Mouse (Mus musculus) liver, embryonic 12.5 days (tissue): Measurements from ENCODE around the gene Tlx2. TPM values are rescaled to one million over a fixed set of nuclear protein-coding genes. Genes with fewer than 3 reads are reported as not detected.
A peak's percentile ranks its signal among the peaks of the same experiment; 100 is the strongest.

ENCODE experiments used
- ATAC-seq: fragments of 200-750 bp; cut with Nextera tagmentation; 2 replicates; pipeline ENCODE4 v1.8.0; 2017; ENCODE audit warnings: moderate number of reproducible peaks, mild to moderate bottlenecking, moderate library complexity
- H3K27ac ChIP-seq: fragments of 300-500 bp; sonication (generic); 2 replicates; pipeline ENCODE4 v1.5.1; 2016; ENCODE audit warnings: mild to moderate bottlenecking
- H3K27me3 ChIP-seq: fragments of 300-500 bp; sonication (generic); replicated peaks from 2 replicates; pipeline ENCODE4 v1.6.1; 2016; ENCODE audit warnings: mild to moderate bottlenecking, moderate library complexity
- H3K36me3 ChIP-seq: fragments of 300-500 bp; sonication (generic); 2 replicates; pipeline ENCODE4 v1.6.1; 2016; ENCODE audit warnings: mild to moderate bottlenecking, moderate library complexity
- H3K4me1 ChIP-seq: fragments of 300-500 bp; sonication (generic); 2 replicates; pipeline ENCODE4 v1.6.1; 2016
- H3K4me2 ChIP-seq: fragments of 300-500 bp; sonication (generic); 2 replicates; pipeline ENCODE4 v1.6.1; 2016; ENCODE audit warnings: mild to moderate bottlenecking, moderate library complexity
- H3K4me3 ChIP-seq: fragments of 300-500 bp; sonication (generic); 2 replicates; pipeline ENCODE4 v1.5.1; 2016; ENCODE audit warnings: mild to moderate bottlenecking, moderate library complexity
- H3K9ac ChIP-seq: fragments of 300-500 bp; sonication (generic); 2 replicates; pipeline ENCODE4 v1.6.1; 2016; ENCODE audit warnings: mild to moderate bottlenecking, moderate library complexity
- H3K9me3 ChIP-seq: fragments of 300-500 bp; sonication (generic); replicated peaks from 2 replicates; pipeline ENCODE4 v1.6.1; 2016; ENCODE audit warnings: mild to moderate bottlenecking, moderate library complexity
- WGBS: fragments of 180-500 bp; shearing (Covaris S2); methylation state at CpG from one replicate; pipeline ENCODE4 v1.1.7; 2016; ENCODE audit not compliant: insufficient replicate concordance; 5-methylcytosine and 5-hydroxymethylcytosine counted together
- polyA plus RNA-seq: library from polyadenylated mRNA; unstranded; fragments of >200 nt; fragmentation: Nextera tagmentation; extraction: Ambion mirVana; gene quantifications from 2 replicates; pipeline ENCODE4 v1.2.1, GENCODE M21; 2016

Tlx2 gene
- polyA plus RNA-seq, 1 experiment from 2014 or later = 0.42 TPM

- no peak for ATAC-seq
- H3K9ac ChIP-seq = no peak overlapping the region
- WGBS = 3% methylated on average over 47 of the region's 47 CpGs
These were observed 17.3 kb upstream of the Tlx2 start for GRCm38 (mm10) chr6:83087205-83087925.

GRCm38 (mm10) chr6:83086121-83087035 is 16.3 kb upstream of the Tlx2 start, which contains the start of gene Lbx2:
Gene Lbx2, plus strand, starts transcription at chr6:83086367.
- H3K9me3 ChIP-seq = no peaks in the 10 kb centered on the region
- WGBS = 2% methylated on average over 35 of the region's 42 CpGs
- H3K27me3 ChIP-seq = peaks cover 95% of the 10 kb centered on the region
- 0 out of 2 replicates have a peak, but pooled peaks have one; percentile 30 for ATAC-seq
- no peak within 1 kb of the TSS for H3K27ac ChIP-seq
- peaks cover 12% of the 10 kb centered on the region for H3K36me3 ChIP-seq
- H3K4me2 ChIP-seq = peak within 1 kb of the TSS; percentile 56
- no peak within 1 kb of the TSS for H3K9ac ChIP-seq
- peak within 1 kb of the TSS; percentile 29 for H3K4me3 ChIP-seq
- H3K4me1 ChIP-seq = peaks cover 15% of the 10 kb centered on the region; the same call in 1 of the 2 replicates

More at GRCm38 (mm10) chr6:83087205-83087925, 17.3 kb upstream of the Tlx2 start:
- peaks cover 98% of the 10 kb centered on the region for H3K27me3 ChIP-seq
- H3K4me2 ChIP-seq = peak overlapping the region; percentile 56
- H3K27ac ChIP-seq = no peak overlapping the region
- peaks cover 4% of the 10 kb centered on the region for H3K36me3 ChIP-seq
- H3K9me3 ChIP-seq = no peaks in the 10 kb centered on the region
- peaks cover 15% of the 10 kb centered on the region; the same call in 1 of the 2 replicates for H3K4me1 ChIP-seq
- H3K4me3 ChIP-seq = peak overlapping the region; percentile 29

- 22% methylated on average over 6 of the region's 6 CpGs for WGBS
- Histone ChIP-seq H3K4me2 (no peak overlapping the region), H3K36me3 (peaks cover 31% of the 10 kb centered on the region), H3K9me3 (no peaks in the 10 kb centered on the region), H3K9ac (no peak overlapping the region), H3K27ac (no peak overlapping the region), H3K4me1 (peaks cover 28% of the 10 kb centered on the region), H3K27me3 (peaks cover 77% of the 10 kb centered on the region), H3K4me3 (no peak overlapping the region)
- ATAC-seq = no peak
These were observed 14.4 kb upstream of the Tlx2 start for GRCm38 (mm10) chr6:83084477-83084876.

- H3K27me3 ChIP-seq = peaks cover 67% of the 10 kb centered on the region
- H3K27ac ChIP-seq = no peak overlapping the region
- no peak overlapping the region for H3K4me3 ChIP-seq
- peaks cover 36% of the 10 kb centered on the region for H3K4me1 ChIP-seq
- 25% methylated on average over 5 of the region's 5 CpGs for WGBS
- H3K9me3 ChIP-seq = no peaks in the 10 kb centered on the region
- no peak overlapping the region for H3K4me2 ChIP-seq
- peaks cover 32% of the 10 kb centered on the region for H3K36me3 ChIP-seq
- H3K9ac ChIP-seq = no peak overlapping the region
- no peak for ATAC-seq
These were observed 13.4 kb upstream of the Tlx2 start for GRCm38 (mm10) chr6:83083497-83083896.

- Histone ChIP-seq H3K4me3 (no peak overlapping the region), H3K36me3 (peaks cover 32% of the 10 kb centered on the region), H3K9me3 (no peaks in the 10 kb centered on the region), H3K9ac (no peak overlapping the region), H3K27ac (no peak overlapping the region), H3K4me1 (peaks cover 27% of the 10 kb centered on the region), H3K4me2 (no peak overlapping the region), H3K27me3 (peaks cover 58% of the 10 kb centered on the region)
- ATAC-seq = no peak
- 83% methylated on average over 5 of the region's 5 CpGs for WGBS
These were observed 10.1 kb upstream of the Tlx2 start for GRCm38 (mm10) chr6:83080210-83080609.

GRCm38 (mm10) chr6:83078324-83078858 is 8.3 kb upstream of the Tlx2 start:
- Histone ChIP-seq H3K9me3 (no peaks in the 10 kb centered on the region), H3K4me2 (peak overlapping the region; percentile 83), H3K27me3 (peaks cover 58% of the 10 kb centered on the region), H3K4me1 (peaks cover 27% of the 10 kb centered on the region), H3K36me3 (peaks cover 32% of the 10 kb centered on the region), H3K4me3 (peak overlapping the region; percentile 78), H3K9ac (peak overlapping the region; percentile 78), H3K27ac (peak overlapping the region; percentile 85)
- peak; percentile 90 for ATAC-seq
- WGBS = under 1% methylated on average over 46 of the region's 46 CpGs

- Histone ChIP-seq H3K27me3 (peaks cover 58% of the 10 kb centered on the region), H3K4me2 (peak within 1 kb of the TSS; percentile 83), H3K9me3 (no peaks in the 10 kb centered on the region), H3K4me3 (peak within 1 kb of the TSS; percentile 78), H3K36me3 (peaks cover 32% of the 10 kb centered on the region), H3K9ac (peak within 1 kb of the TSS; percentile 78), H3K27ac (peak within 1 kb of the TSS; percentile 85), H3K4me1 (peaks cover 27% of the 10 kb centered on the region)
- ATAC-seq = peak; percentile 56
- WGBS = under 1% methylated on average over 54 of the region's 54 CpGs
These were observed 7.7 kb upstream of the Tlx2 start, which contains the start of gene Pcgf1 for GRCm38 (mm10) chr6:83077630-83078323. Gene Pcgf1, plus strand, starts transcription at chr6:83077869.

GRCm38 (mm10) chr6:83074979-83075378 is 4.9 kb upstream of the Tlx2 start:
- Histone ChIP-seq H3K9ac (no peak overlapping the region), H3K4me1 (peaks cover 35% of the 10 kb centered on the region), H3K27me3 (peaks cover 76% of the 10 kb centered on the region), H3K4me3 (no peak overlapping the region), H3K27ac (no peak overlapping the region), H3K4me2 (no peak overlapping the region), H3K9me3 (no peaks in the 10 kb centered on the region), H3K36me3 (peaks cover 6% of the 10 kb centered on the region)
- 23% methylated on average over 2 of the region's 2 CpGs for WGBS
- no peak for ATAC-seq

GRCm38 (mm10) chr6:83071220-83071619 is 1.1 kb upstream of the Tlx2 start:
- Histone ChIP-seq H3K9me3 (no peaks in the 10 kb centered on the region), H3K27me3 (peaks cover 100% of the 10 kb centered on the region), H3K27ac (no peak overlapping the region), H3K4me3 (0 out of 2 replicates have a peak overlapping the region, but pooled peaks have one; percentile 11), H3K4me2 (peak overlapping the region; percentile 36), H3K9ac (no peak overlapping the region), H3K4me1 (peaks cover 33% of the 10 kb centered on the region), H3K36me3 (no peaks in the 10 kb centered on the region)
- 2% methylated on average over 21 of the region's 24 CpGs for whole genome bisulfite sequencing
- no peak for ATAC-seq

- no peak overlapping the region for H3K27ac ChIP-seq
- H3K4me3 ChIP-seq = peak overlapping the region; percentile 32
- no peaks in the 10 kb centered on the region for H3K36me3 ChIP-seq
- peak overlapping the region; percentile 36 for H3K4me2 ChIP-seq
- 1% methylated on average over 56 of the region's 58 CpGs for WGBS
- H3K9me3 ChIP-seq = no peaks in the 10 kb centered on the region
- ATAC-seq = no peak
- peaks cover 100% of the 10 kb centered on the region for H3K27me3 ChIP-seq
- peaks cover 33% of the 10 kb centered on the region for H3K4me1 ChIP-seq
- no peak overlapping the region for H3K9ac ChIP-seq
These were observed 472 bp upstream of the Tlx2 start for GRCm38 (mm10) chr6:83070311-83071219.
